Mouse (Mus musculus): ENCODE measurements around the gene Gm45062.

Gm45062 gene

GRCm38 (mm10) chr6:8485414-8486175 is 226.3 kb downstream of the Gm45062 start:
- DNase-seq, result no peak

- no peak for DNase-seq
Observed at GRCm38 (mm10) chr6:8486391-8487043, 227.3 kb downstream of the Gm45062 start.

GRCm38 (mm10) chr6:8487044-8487853 is 228.0 kb downstream of the Gm45062 start:
- DNase-seq, result no peak

- no peak for DNase-seq
Observed at GRCm38 (mm10) chr6:8488249-8488648, 229.0 kb downstream of the Gm45062 start.

- no peak for DNase-seq
Observed at GRCm38 (mm10) chr6:8489266-8489665, 230.0 kb downstream of the Gm45062 start.

GRCm38 (mm10) chr6:8489938-8490585 is 230.8 kb downstream of the Gm45062 start:
- no peak for DNase-seq

- no peak for DNase-seq
Observed at GRCm38 (mm10) chr6:8492248-8492647, 233.0 kb downstream of the Gm45062 start.

- no peak for DNase-seq
Observed at GRCm38 (mm10) chr6:8495109-8495826, 236.0 kb downstream of the Gm45062 start.

GRCm38 (mm10) chr6:8495827-8496222 is 236.6 kb downstream of the Gm45062 start:
- no peak for DNase-seq

- no peak for DNase-seq
Observed at GRCm38 (mm10) chr6:8497234-8497867, 238.1 kb downstream of the Gm45062 start.

GRCm38 (mm10) chr6:8497868-8498257 is 238.6 kb downstream of the Gm45062 start:
- DNase-seq, result no peak

- no peak for DNase-seq
Observed at GRCm38 (mm10) chr6:8498961-8499360, 239.7 kb downstream of the Gm45062 start.

GRCm38 (mm10) chr6:8503953-8504352 is 244.7 kb downstream of the Gm45062 start:
- DNase-seq, result no peak

- DNase-seq, result no peak
Observed at GRCm38 (mm10) chr6:8504521-8505228, 245.4 kb downstream of the Gm45062 start.

- DNase-seq, result no peak
Observed at GRCm38 (mm10) chr6:8506631-8507030, 247.4 kb downstream of the Gm45062 start.

- DNase-seq, result peak; percentile 96
Observed at GRCm38 (mm10) chr6:8508883-8509536, 249.8 kb downstream of the Gm45062 start.

GRCm38 (mm10) chr6:8509551-8509950 is 250.3 kb downstream of the Gm45062 start, which contains the start of gene Glcci1:
TSS of gene Glcci1 (plus strand) at chr6:8509600.
- DNase-seq, result peak; percentile 83

GRCm38 (mm10) chr6:8509961-8510863 is 251.0 kb downstream of the Gm45062 start:
- no peak for DNase-seq

GRCm38 (mm10) chr6:8510864-8511428 is 251.7 kb downstream of the Gm45062 start:
- no peak for DNase-seq

Measured in right cerebral cortex, postnatal 4 days (tissue).